Mouse (Mus musculus) retina, embryonic 14.5 days (tissue): ENCODE measurements around the gene Dpp4.
A peak's percentile ranks its signal among the peaks of the same experiment; 100 is the strongest.

ENCODE experiments used
- DNase-seq: peaks from one replicate; pipeline ENCODE4 v3.0.0-alpha.2; 2015; ENCODE audit warnings: low spot score

Gene Dpp4

GRCm38 (mm10) chr2:62360872-62361271, 51.2 kb downstream of the Dpp4 start:
- no peak for DNase-seq

DNA sequence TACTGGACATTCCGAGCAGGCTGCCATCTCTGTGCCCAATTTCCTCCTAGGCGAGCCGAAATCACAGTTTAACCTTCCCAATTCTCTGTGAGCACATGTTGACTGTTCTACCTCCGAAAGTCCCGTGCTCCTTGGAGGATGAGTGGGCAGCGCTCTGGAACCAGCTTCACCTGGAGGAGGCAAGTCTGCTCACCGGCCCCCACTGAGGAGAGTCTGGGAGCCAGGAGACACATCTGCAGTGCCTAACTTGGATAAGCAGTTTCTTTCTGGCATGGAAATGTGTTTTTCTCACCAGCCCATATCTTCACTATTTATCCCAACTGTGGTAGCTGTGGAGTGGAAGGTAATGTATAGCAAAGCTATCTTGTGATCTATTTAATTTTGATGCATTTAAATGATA, 54.8 kb downstream of the Dpp4 start:
- DNase-seq: no peak

- no peak for DNase-seq
Observed at GRCm38 (mm10) chr2:62356606-62357005, 55.4 kb downstream of the Dpp4 start.

GRCm38 (mm10) chr2:62355766-62356165, 56.3 kb downstream of the Dpp4 start:
- DNase-seq: peak; percentile 35

GRCm38 (mm10) chr2:62352035-62352434, 60.0 kb downstream of the Dpp4 start:
- DNase-seq: no peak

DNA sequence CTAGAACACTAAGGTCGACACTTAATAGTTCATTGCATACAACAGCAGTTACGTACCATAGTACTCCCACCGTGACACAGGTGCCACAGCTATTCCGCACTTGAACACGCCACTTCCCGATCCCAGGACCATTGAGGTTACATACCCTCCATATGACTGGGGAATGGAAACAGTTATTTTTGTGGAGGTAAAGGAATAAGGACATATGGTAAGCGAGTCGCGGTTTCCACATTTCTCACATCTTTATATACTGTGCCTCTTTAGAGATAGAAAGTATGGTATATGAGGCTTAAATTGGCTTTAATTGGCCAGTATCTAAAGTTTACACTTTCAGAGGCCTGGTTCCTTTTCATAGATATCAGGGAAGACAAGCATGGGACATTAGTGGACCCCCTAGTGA, 64.3 kb downstream of the Dpp4 start:
- no peak for DNase-seq

DNA sequence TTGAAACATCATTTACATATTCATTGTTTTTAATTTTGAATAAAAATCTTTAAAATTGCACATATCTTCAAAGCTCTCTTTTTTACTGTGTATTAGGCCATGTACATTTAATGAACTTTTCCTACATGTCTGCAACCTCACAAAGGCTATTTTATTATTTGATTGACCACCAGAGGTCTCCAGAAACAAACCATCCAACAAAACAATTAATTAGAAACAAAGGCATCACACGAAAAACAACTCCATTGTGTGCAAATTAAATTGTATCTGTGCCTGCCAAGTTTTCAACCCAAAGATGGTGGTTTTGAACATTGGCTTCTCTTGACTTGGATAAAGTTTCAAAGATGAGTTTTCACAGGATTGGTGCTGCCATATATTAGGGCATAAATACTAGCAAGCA, 65.3 kb downstream of the Dpp4 start:
- peak; percentile 36 for DNase-seq

DNA sequence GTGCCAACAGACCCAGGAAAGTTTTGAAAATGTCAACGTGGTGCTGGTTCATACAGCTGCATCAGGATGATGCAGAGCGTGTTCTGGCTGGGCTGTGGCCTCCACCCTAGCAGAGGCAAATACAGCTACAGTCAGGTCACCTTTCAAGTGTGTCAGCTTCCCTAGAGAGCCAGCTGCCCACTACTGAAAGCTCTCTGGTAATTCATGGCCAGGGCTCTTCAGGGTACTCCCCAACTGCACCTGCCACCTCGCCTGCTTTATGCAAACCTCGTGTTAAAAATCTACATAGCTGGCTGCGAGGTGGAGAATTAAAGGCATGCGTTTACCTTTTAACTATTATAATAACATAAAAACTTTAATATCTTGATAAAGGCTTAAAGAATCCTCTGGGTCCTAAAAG, 67.7 kb downstream of the Dpp4 start:
- peak; percentile 18 for DNase-seq

GRCm38 (mm10) chr2:62341734-62342128, 70.3 kb downstream of the Dpp4 start:
- DNase-seq: peak; percentile 16

GRCm38 (mm10) chr2:62341061-62341733, 70.8 kb downstream of the Dpp4 start:
- no peak for DNase-seq

DNA sequence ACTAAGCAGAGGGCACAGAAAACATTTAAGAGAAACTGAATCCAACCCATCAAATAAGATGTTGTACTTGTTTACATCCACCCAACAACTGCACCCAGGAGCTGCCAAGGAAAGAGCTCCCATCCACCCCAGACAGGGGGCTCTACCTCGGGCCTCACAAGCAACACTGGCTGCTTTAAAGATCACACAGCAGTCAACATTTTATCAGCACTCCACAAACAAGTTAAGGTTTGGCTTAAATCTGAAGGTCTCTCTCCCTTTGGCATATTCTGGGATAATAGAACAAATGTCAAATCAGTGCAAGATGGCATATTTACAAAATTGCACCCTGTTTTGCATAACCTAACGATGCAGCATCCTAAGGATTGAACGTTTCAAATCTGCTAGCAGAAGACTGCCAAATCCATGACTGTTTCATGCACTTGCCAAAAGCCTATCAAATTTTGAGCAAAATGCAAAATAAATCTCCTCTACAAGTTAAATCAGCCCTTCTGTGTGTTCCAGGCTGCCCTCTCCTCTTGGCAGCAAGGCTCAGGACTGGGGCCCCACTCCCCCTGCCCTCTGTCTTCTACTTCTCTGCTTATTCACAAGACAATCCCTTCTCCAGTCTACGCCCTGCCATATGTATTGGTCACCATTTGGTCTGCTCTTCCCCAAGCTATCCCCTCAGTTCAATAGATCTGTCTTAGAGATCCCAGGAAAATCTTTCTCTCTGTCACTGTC, 72.6 kb downstream of the Dpp4 start:
- DNase-seq: no peak

DNA sequence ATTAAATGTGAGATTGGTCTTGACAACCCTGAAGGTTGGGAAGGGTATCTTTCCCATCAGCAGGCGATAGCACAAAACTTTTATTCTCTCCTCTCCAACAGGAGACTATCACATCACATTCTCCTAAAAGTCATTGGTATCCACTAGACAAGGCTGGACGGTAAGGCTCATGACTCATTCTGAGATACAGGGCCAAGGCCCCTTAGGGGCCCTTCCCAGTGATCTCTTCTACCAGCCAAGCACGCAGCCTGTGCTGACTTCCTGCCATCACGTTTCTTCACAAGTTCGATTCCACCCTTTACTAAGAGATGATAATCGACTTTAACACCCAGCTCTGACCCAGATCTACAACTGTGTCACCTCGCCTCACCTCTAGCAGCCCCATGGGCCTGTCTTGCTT, 74.9 kb downstream of the Dpp4 start:
- DNase-seq: no peak

GRCm38 (mm10) chr2:62334397-62335243, 77.4 kb downstream of the Dpp4 start:
- no peak for DNase-seq

DNA sequence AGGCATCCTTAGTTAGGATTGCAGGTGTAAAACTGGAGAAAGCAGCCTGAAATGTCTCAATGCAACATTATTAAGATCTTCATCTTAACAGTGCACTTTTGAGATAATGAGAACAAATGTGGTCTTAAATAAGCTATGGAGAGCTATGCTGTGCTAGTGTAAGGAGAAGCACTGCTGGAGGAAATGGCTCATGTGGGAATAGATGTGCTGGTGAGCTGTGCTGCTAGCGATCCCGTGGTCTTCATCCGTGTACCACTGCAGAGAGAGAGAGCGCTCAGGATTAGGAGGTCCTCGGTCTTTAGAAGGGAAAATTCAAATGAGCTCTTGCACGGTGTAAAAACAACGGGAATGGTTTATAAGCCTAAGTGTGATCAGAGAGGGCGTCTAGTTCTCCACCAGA, 79.6 kb downstream of the Dpp4 start:
- no peak for DNase-seq

DNA sequence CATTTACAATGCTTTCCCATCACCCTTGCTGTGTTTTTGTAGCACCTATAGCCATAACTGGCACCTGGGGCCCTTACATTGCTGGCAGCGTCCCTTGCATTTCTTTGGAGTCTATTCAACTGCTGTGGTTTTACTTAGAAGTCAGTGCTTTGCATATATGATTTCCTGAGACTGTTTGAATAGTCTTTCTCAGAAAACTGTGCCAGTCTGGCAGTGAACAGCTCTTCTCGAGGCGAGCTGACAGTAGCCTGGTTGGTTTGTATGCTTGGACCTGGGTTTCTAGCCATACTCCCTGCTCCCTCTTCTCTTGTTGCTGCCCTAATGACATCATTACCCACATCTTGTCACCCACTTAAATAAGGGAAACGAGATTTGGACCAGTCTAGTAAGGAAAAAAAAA, 80.1 kb downstream of the Dpp4 start:
- no peak for DNase-seq

- no peak for DNase-seq
Observed at GRCm38 (mm10) chr2:62325388-62325787, 86.6 kb downstream of the Dpp4 start.

DNA sequence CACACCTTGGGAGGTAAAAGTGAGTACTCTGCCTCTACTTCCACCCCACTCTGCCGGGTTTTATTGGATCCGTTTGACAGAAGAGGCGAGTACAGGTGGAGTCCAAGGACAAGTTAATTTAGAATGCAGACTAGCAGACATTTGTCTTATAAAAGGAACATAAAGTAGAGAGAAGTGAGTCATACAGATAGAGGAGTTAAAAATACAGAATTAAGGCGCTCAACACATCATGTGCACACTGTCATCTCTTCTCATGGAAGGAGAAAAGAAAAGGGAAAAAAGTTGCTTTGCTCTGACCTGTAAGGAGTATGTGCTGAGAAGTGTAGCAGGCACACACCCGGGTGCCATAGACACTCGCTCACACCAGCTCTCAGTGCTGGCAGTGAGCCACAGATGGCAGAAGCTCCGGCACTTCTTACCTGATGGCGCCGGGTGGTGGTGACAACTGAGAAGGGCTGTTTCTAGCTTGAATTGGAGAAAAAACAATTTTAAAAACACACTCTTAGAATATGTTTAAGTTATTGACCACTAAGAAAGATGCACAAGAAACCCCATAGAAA, 88.9 kb downstream of the Dpp4 start:
- DNase-seq: no peak

GRCm38 (mm10) chr2:62319489-62319888, 92.5 kb downstream of the Dpp4 start:
- no peak for DNase-seq

DNA sequence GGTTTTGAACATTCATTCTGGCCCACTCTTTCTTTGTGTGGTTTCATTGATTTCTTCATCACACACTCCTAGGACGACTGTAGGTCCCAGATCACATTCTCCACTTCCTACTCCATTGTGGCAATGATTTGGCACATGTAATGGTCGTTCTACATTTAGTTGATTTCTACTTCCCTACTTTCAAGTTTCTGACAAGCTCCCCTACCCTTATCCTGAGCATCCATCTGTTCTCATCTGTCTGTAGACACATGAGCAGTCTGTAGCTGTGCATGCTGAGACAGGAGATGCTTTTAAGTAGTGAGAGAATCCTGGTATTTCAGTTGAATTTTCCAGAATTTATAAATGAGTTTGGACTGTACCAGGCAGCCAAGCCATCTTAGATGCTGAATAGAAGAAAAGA, 95.1 kb downstream of the Dpp4 start:
- DNase-seq: no peak

DNA sequence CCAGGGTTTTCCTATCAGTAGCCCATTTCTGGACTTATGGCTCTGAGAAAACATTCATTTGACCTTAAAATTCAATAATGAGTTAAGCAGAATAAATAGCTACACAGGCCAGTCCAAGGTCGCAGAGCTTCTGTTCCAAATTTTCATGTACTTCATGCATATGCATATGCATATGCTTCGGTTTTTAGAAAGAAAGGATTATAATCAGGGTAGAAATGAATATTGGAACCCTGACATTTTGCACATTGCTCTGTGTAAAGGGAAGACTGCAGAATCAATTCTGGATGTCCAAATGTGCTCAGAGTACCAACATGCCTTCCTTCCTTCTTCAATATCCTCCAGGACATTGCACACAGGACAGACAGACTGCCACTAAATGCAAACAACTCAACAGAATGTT, 104.6 kb downstream of the Dpp4 start:
- no peak for DNase-seq

GRCm38 (mm10) chr2:62306978-62307377, 105.1 kb downstream of the Dpp4 start:
- no peak for DNase-seq

DNA sequence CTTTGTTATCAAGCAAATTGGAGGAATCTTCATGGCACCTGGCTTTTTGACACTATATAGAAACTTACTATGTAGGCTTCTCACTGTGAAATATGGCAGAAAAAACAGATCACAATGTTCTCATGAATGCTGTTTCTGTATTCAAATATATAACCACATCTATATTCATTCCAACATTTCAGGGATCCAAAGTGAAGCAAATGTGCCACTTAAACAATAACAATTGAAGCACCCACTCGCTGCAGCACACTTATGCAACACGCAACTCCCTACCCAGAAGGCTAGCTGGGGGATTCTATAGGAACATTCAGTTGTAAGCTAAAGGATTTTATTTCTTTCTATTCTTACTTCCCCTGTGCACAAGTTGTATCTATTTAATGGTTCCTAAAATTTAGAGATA, 110.3 kb downstream of the Dpp4 start:
- DNase-seq: no peak

DNA sequence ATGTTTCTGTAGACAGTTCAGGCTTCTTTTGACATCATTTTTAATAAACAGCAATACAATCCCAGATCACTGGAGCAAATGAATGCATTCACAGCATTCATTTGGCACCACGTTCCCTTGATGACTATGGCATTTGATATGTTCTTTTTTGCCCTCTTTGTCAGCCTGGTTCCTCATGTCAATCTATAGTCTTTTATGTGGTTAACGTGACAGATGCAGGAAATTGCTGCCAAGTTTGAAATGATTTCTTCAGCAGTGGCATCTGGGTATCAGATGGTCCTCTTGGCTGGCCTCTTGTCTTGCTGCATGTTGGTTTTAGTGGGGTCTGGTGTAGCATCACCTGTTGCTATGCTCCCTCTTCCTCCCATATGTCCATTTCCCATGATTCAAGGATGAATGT, 118.2 kb downstream of the Dpp4 start:
- DNase-seq: no peak
